Mouse (Mus musculus): ENCODE results near the gene Smagp. TPM values are rescaled to one million over a fixed set of nuclear protein-coding genes. Genes with fewer than 3 reads are reported as not detected.
A peak's percentile ranks its signal among the peaks of the same experiment; 100 is the strongest.

Gene Smagp
- 37.7 and 41.2 TPM in 2 replicates for polyA plus RNA-seq (2015; fragmentation: Nextera tagmentation; extraction: Ambion mirVana)

DNA sequence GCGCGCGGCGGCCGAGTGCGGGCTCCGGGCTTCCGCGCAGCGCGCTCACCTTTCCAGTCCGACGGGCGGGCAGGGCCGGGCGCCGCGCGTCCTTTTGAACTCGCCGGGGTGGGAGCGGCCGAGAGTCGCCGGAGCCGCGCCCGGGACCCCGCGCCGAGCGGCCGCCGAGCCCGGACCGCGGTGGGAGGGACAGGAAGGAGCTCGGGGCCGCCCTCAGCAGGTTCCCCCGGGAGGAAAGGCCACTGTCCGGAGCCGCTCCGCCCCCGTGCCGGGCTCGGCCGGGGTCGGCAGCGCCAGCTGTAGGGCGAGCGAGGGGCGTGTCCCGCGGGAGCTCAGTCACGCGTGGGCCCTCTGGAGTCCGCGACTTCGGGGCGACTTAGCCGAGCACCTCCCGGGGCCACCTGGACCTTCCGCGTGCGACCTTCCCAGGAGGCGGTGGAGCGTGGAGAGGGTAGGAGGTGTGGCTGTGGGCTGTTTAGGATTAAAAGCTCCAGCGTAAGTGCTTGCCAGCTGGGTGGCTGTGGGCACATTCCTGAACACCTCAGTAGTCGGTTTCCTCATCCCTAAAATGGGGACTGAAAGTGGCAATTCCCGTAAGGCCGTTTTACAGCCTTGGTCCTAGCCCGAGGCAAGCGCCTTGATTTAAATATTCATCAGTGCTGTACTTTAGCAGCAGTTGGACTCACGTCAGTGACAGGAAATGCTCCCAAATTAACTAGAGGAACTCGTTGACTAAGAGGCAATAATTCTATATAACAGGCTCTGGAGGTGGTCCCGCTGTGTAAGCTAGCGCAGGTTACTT, at the start of gene Smagp:
Gene Smagp (minus strand): TSS at position 241 of the 802 bp plus-strand sequence.
- no peaks in the 10 kb centered on the region for H3K36me3 ChIP-seq
- peak within 1 kb of the TSS; percentile 77 for H3K27ac ChIP-seq
- under 1% methylated on average over 75 of the region's 77 CpGs for WGBS
- H3K9me3 ChIP-seq, result no peaks in the 10 kb centered on the region
- peak within 1 kb of the TSS; percentile 71 for H3K9ac ChIP-seq
- peak within 1 kb of the TSS; percentile 63 for H3K4me3 ChIP-seq (replicated peaks)
- H3K4me2 ChIP-seq (replicated peaks), result peak within 1 kb of the TSS; percentile 94
- peaks cover 3% of the 10 kb centered on the region; the same call in 1 of the 2 replicates for H3K4me1 ChIP-seq (replicated peaks)
- peak; percentile 79 for ATAC-seq
- peaks cover 28% of the 10 kb centered on the region for H3K27me3 ChIP-seq (replicated peaks)

DNA sequence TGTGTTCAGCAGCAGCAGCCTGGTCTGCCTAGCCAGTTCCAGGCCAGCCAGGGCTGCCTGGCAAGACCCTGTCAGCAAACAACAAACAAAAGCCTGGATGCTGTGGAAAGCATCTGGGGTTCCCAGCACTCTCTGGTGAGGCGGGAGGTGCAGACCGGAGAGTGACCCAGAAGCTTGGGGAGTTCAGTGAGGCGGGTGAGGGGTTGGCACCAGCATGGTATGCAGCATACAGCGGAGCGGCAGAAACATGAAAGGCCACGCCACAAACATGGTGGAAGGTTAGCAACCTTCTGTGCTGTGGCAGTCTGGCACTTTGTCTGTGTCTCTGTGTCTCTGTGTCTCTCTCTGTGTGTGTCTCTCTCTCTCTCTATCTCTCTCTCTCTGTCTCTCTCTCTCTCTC, 49.7 kb upstream of the Smagp start:
- Histone ChIP-seq H3K4me2 (replicated peaks) (0 out of 2 replicates have a peak overlapping the region, but pooled peaks have one; percentile 6), H3K4me1 (replicated peaks) (peaks cover 15% of the 10 kb centered on the region), H3K36me3 (no peaks in the 10 kb centered on the region), H3K9ac (no peak overlapping the region), H3K27ac (no peak overlapping the region), H3K4me3 (replicated peaks) (no peak overlapping the region), H3K27me3 (replicated peaks) (no peaks in the 10 kb centered on the region), H3K9me3 (no peaks in the 10 kb centered on the region)
- 87% methylated on average over 6 of the region's 6 CpGs for WGBS
- no peak for ATAC-seq

DNA sequence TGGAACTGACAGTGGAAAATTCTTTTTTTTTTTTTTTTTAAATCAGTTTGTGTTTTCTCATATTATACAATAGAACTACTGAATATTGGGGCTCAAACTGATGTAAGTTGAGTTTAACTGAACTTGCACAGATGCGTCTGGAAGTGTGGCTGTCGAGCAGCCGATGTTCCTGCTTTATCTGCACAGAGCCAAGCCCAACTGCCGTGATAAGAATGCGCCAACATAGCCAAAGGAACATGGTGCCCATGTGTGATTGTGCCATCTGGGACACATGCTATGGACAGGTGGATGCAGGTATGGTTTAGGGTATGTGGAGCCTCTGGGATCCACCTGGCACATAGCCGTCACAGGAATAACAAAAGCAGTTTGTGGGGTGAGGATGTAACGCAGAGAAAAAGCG, 49.1 kb upstream of the Smagp start:
- Histone ChIP-seq H3K27ac (no peak overlapping the region), H3K4me1 (replicated peaks) (peaks cover 17% of the 10 kb centered on the region), H3K27me3 (replicated peaks) (no peaks in the 10 kb centered on the region), H3K4me2 (replicated peaks) (no peak overlapping the region), H3K9me3 (no peaks in the 10 kb centered on the region), H3K4me3 (replicated peaks) (no peak overlapping the region), H3K9ac (no peak overlapping the region), H3K36me3 (no peaks in the 10 kb centered on the region)
- WGBS, result 84% methylated on average over 8 of the region's 8 CpGs
- ATAC-seq, result no peak

DNA sequence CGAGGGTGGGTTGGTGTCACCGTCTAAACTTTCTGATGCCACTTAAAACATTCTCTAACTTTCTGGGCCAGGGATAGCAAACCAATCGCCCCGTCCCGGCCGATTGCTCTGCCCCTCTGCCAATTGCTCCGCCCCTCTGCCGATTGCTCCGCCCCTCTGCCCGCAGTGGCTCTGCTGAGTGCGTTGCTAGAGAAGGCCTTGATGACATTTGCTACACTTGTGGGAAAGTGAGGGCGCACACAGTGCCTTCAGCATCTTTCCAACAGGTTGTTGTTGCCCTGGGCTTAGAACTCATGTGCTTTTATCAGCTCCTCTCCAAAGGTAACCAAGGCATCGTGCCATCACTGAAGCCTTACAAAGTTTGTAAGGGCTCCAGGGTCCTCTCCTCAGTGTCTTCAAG, 48.5 kb upstream of the Smagp start:
- no peak overlapping the region for H3K9ac ChIP-seq
- ATAC-seq, result no peak
- 28% methylated on average over 13 of the region's 13 CpGs for WGBS

DNA sequence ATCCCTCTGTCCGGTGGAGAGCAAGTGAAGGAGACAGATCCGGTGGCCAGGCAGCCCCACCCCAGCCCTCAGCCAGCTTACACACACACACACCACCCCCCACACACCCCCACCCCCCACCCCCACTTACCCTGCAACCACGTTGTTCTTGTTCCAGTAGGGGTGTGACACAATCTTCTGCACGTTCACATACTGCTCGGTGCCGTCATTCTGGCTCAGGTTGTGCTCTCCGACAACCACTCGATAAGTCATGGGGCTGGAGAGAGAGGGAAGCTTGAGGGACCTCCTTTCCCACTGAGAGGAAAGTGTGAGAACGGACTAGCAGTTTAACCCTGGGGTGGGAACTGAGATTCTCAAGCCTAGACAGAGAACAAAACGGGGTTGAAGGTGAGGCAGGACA, 47.7 kb upstream of the Smagp start:
- Histone ChIP-seq H3K4me2 (replicated peaks) (no peak overlapping the region), H3K9ac (no peak overlapping the region), H3K4me1 (replicated peaks) (peaks cover 20% of the 10 kb centered on the region), H3K27me3 (replicated peaks) (no peaks in the 10 kb centered on the region), H3K9me3 (no peaks in the 10 kb centered on the region), H3K4me3 (replicated peaks) (no peak overlapping the region), H3K36me3 (no peaks in the 10 kb centered on the region), H3K27ac (no peak overlapping the region)
- ATAC-seq, result no peak
- WGBS, result 59% methylated on average over 10 of the region's 10 CpGs

More for the DNA sequence above, 48.5 kb upstream of the Smagp start:
- H3K27ac ChIP-seq, result no peak overlapping the region
- no peaks in the 10 kb centered on the region for H3K36me3 ChIP-seq
- no peak overlapping the region for H3K4me3 ChIP-seq (replicated peaks)
- H3K9me3 ChIP-seq, result no peaks in the 10 kb centered on the region
- H3K27me3 ChIP-seq (replicated peaks), result no peaks in the 10 kb centered on the region
- H3K4me2 ChIP-seq (replicated peaks), result 0 out of 2 replicates have a peak overlapping the region, but pooled peaks have one; percentile 2
- peaks cover 20% of the 10 kb centered on the region for H3K4me1 ChIP-seq (replicated peaks)

DNA sequence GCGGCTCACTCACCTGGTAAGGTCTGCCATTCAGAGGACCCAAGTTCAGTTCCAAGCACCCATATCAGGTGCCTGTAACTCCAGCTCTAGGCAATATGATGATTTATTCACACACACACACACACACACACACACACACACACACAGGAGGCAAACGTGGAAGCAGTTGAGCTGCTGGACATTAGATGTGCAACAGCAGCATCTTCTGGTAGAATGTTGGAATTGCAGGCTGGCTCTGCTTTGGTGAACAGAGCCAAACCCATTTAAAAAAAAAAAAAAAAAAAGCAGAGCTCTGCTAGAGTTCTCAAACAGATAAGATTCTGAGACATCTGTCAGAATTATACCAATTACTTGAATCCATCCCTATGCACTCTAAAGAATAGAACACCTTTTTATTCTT, 46.3 kb upstream of the Smagp start:
- no peak for ATAC-seq
- Histone ChIP-seq H3K4me2 (replicated peaks) (no peak overlapping the region), H3K27ac (no peak overlapping the region), H3K4me3 (replicated peaks) (no peak overlapping the region), H3K9ac (no peak overlapping the region), H3K4me1 (replicated peaks) (peaks cover 20% of the 10 kb centered on the region), H3K27me3 (replicated peaks) (no peaks in the 10 kb centered on the region), H3K36me3 (no peaks in the 10 kb centered on the region), H3K9me3 (no peaks in the 10 kb centered on the region)
- 46% methylated on average over 2 of the region's 2 CpGs for WGBS

DNA sequence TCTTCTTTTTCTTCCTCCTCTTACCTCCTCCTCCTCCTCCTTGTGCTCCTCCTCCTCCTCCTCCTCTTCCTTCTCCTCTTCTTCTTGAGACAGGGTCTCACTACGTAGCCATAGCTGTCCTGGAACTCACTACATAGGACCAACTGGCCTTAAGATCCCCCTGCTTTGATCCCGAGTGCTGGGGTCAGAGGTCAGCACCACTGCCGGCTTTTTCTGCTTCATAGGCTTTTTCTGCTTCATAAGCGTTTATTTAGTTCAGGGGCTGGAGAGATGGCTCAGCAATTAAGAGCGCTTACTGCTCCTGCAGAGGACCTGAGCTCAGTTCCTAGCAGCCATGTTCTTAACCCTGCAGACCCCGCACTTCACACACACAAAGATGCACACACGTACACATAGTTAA, 45.0 kb upstream of the Smagp start:
- WGBS, result 42% methylated on average over 7 of the region's 7 CpGs
- no peaks in the 10 kb centered on the region for H3K27me3 ChIP-seq (replicated peaks)
- no peak overlapping the region for H3K4me3 ChIP-seq (replicated peaks)
- no peaks in the 10 kb centered on the region for H3K9me3 ChIP-seq
- H3K9ac ChIP-seq, result no peak overlapping the region
- H3K4me2 ChIP-seq (replicated peaks), result no peak overlapping the region
- no peaks in the 10 kb centered on the region for H3K36me3 ChIP-seq
- no peak for ATAC-seq
- H3K27ac ChIP-seq, result no peak overlapping the region
- peaks cover 9% of the 10 kb centered on the region for H3K4me1 ChIP-seq (replicated peaks)

DNA sequence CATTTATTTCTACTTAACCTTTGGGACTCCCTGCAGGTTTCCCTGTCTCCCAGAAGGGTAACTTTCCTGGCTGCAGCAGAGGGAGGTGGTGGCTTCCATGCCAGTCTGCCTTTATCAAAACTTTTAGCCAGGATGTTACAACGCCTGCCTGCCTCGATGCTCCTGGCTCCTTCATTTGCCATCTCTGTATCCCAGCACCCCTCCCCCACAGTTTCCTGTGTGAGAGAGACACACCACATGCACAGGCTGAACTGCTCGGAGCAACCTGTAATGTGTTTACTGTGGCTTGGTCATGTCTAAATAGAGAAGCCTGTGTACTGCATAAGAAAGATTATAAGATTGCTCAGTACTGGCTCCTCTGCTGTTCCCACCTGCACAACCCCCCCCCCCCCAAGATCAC, 43.6 kb upstream of the Smagp start:
- no peak overlapping the region for H3K4me2 ChIP-seq (replicated peaks)
- H3K27me3 ChIP-seq (replicated peaks), result no peaks in the 10 kb centered on the region
- no peak for ATAC-seq
- H3K36me3 ChIP-seq, result no peaks in the 10 kb centered on the region
- WGBS, result 39% methylated on average over 3 of the region's 3 CpGs
- peaks cover 7% of the 10 kb centered on the region for H3K4me1 ChIP-seq (replicated peaks)
- H3K27ac ChIP-seq, result no peak overlapping the region
- no peak overlapping the region for H3K9ac ChIP-seq
- no peaks in the 10 kb centered on the region for H3K9me3 ChIP-seq
- H3K4me3 ChIP-seq (replicated peaks), result no peak overlapping the region

DNA sequence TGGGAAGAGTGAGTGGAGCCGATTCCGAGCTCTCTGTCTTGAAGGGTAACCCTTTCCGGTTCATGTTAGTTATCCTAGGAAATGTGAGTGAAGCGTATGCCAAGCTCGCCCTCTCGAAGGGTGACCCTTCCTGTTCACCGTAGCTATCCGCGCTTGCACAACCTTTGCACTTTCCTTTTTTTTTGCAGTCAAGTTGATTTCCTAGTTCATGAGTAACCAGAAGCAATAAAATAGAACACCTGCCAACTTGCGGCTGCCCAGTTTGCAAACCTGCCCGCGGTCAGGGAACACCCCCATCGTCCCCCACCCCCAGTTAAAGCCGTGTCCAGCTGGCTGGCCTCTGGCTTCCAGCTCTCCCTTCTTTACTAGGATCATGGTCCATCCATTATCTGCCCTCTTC, 42.3 kb upstream of the Smagp start:
- peak; percentile 70 for ATAC-seq
- Histone ChIP-seq H3K27ac (peak overlapping the region; percentile 74), H3K9ac (no peak overlapping the region), H3K36me3 (no peaks in the 10 kb centered on the region), H3K4me3 (replicated peaks) (no peak overlapping the region), H3K9me3 (no peaks in the 10 kb centered on the region), H3K4me2 (replicated peaks) (peak overlapping the region; percentile 29), H3K4me1 (replicated peaks) (peaks cover 15% of the 10 kb centered on the region), H3K27me3 (replicated peaks) (no peaks in the 10 kb centered on the region)
- 57% methylated on average over 14 of the region's 14 CpGs for WGBS

DNA sequence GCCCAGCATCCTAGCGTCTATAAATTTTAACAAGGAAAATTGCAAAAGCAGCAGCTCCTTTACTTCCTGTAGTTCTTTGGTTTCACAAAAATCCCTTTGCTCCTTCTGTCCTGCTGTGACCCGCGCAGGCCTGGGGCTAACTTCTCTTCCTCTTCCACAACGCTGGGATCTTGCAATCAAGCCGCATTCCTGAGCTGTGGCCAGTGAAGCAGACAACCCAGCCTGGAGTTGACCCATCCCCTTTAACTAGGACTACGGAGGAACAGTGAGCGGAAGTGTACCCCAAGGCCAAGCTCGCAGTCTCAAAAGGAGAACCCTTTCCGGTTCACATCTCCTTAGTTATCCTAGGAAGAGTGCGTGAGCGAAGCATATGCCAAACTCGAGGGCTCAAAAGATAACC, 41.8 kb upstream of the Smagp start:
- H3K27ac ChIP-seq, result peak overlapping the region; percentile 74; the same call in 1 of the 2 replicates
- 55% methylated on average over 12 of the region's 12 CpGs for WGBS

DNA sequence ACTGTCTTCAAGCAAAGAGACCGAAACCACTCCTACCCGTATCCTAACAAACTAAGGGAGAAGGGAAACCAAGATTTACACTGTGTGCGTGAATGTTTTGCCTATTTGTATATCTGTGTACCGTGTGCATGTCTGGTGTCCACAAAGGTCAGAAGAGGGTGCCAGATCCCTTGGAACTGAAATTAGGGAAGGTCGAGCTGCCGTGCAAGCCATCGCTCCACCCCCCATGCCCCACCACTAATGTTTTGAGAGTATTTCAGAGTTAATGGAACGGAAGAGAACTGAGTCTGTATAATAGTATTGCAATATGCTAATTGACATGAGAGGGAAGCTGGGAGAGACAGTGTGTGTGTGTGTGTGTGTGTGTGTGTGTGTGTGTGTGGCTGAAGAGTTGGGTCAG, 40.9 kb upstream of the Smagp start:
- H3K4me1 ChIP-seq (replicated peaks), result peaks cover 18% of the 10 kb centered on the region
- H3K9ac ChIP-seq, result no peak overlapping the region
- no peaks in the 10 kb centered on the region for H3K27me3 ChIP-seq (replicated peaks)
- ATAC-seq, result no peak
- H3K4me2 ChIP-seq (replicated peaks), result no peak overlapping the region
- no peaks in the 10 kb centered on the region for H3K36me3 ChIP-seq
- no peak overlapping the region for H3K4me3 ChIP-seq (replicated peaks)
- 84% methylated on average over 8 of the region's 8 CpGs for WGBS
- no peak overlapping the region for H3K27ac ChIP-seq
- H3K9me3 ChIP-seq, result no peaks in the 10 kb centered on the region

More for the DNA sequence above, 41.8 kb upstream of the Smagp start:
- H3K4me1 ChIP-seq (replicated peaks), result peaks cover 18% of the 10 kb centered on the region
- no peak overlapping the region for H3K4me3 ChIP-seq (replicated peaks)
- H3K9ac ChIP-seq, result no peak overlapping the region
- H3K4me2 ChIP-seq (replicated peaks), result peak overlapping the region; percentile 29
- H3K36me3 ChIP-seq, result no peaks in the 10 kb centered on the region
- ATAC-seq, result peak; percentile 24
- no peaks in the 10 kb centered on the region for H3K9me3 ChIP-seq
- no peaks in the 10 kb centered on the region for H3K27me3 ChIP-seq (replicated peaks)

DNA sequence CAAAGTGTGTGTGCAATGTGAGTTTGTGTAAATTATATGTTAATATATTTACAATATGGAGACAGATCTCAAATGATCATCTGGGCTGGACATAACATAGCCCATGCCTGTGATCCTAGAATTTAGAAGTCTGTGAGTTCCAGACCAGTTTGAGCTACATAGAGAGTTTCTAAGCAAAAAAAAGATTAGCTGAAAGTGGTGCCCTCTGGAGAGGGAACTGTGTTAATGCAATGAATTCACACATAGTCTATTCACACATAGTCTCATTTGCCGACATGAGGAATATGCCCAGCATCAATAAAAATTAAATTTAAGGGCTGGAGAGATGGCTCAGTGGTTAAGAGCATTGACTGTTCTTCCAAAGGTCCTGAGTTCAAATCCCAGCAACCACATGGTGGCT, 39.8 kb upstream of the Smagp start:
- 97% methylated on average over 1 of the region's 1 CpGs for WGBS
- no peak overlapping the region for H3K27ac ChIP-seq
- H3K36me3 ChIP-seq, result no peaks in the 10 kb centered on the region
- no peaks in the 10 kb centered on the region for H3K9me3 ChIP-seq
- H3K27me3 ChIP-seq (replicated peaks), result no peaks in the 10 kb centered on the region
- no peak overlapping the region for H3K4me3 ChIP-seq (replicated peaks)
- H3K9ac ChIP-seq, result no peak overlapping the region
- peaks cover 18% of the 10 kb centered on the region for H3K4me1 ChIP-seq (replicated peaks)
- H3K4me2 ChIP-seq (replicated peaks), result no peak overlapping the region
- no peak for ATAC-seq

DNA sequence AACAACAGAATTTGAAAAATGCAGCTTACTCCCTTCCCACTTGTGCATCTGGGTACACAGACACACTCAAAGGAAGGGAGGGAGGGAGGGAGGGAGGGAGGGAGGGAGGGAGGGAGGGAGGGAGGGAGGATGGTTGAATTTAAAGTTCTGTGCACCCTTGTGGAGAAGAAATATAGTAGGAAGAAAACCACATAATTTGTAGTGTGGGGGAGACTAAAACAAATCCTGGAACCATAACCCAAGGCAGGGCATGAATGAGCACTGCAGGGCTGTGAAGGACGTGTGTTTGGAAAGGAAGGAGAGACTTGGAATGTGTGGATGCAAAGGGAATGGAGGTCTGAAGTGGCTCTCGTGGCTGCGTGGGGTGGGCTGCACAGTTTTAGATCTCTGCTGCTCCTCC, 38.7 kb upstream of the Smagp start:
- no peaks in the 10 kb centered on the region for H3K9me3 ChIP-seq
- no peak overlapping the region for H3K4me3 ChIP-seq (replicated peaks)
- no peak for ATAC-seq
- no peak overlapping the region for H3K27ac ChIP-seq
- H3K4me1 ChIP-seq (replicated peaks), result peaks cover 13% of the 10 kb centered on the region; the same call in 1 of the 2 replicates
- WGBS, result 35% methylated on average over 3 of the region's 3 CpGs
- no peak overlapping the region for H3K9ac ChIP-seq
- no peak overlapping the region for H3K4me2 ChIP-seq (replicated peaks)
- no peaks in the 10 kb centered on the region for H3K27me3 ChIP-seq (replicated peaks)
- H3K36me3 ChIP-seq, result no peaks in the 10 kb centered on the region

Data from intestine, embryonic 15.5 days (tissue).